Mouse (Mus musculus) lung, adult 2 months (tissue): ENCODE measurements at regions not wholly inside any gene's neighbourhood (a gene's known extent, or its start where the extent isn't known, plus 50 kb on each side); places are given as distances from the start of the nearest gene placed in this dataset.

Experiments
- DNase-seq: peaks from one replicate; pipeline ENCODE4 v3.0.0; 2022
- H3K4me1 ChIP-seq: fragments of 200-500 bp; 2 replicates; pipeline ENCODE4 v1.6.1; 2011; ENCODE audit warnings: low read length; ENCODE audit not compliant: control insufficient read depth, insufficient read depth
- H3K4me3 ChIP-seq: fragments of 200-500 bp; replicated peaks from 2 replicates; pipeline ENCODE3; 2011; ENCODE audit warnings: low read depth, mild to moderate bottlenecking, control low read depth, low read length; ENCODE audit errors: extremely low read depth
- CTCF ChIP-seq: fragments of 200-500 bp; IDR thresholded peaks from 2 replicates; pipeline ENCODE4 v1.5.1; 2011; ENCODE audit warnings: mild to moderate bottlenecking, low read length, control low read depth; ENCODE audit not compliant: insufficient read depth
- POLR2A ChIP-seq: fragments of 200-500 bp; IDR thresholded peaks from 2 replicates; pipeline ENCODE4 v1.6.1; 2011; ENCODE audit warnings: low read depth, mild to moderate bottlenecking, control low read depth, low read length, borderline replicate concordance; ENCODE audit errors: extremely low read depth
- WGBS: fragments of 180-500 bp; shearing (Covaris S2); methylation state at CpG from one replicate; pipeline ENCODE4 v1.1.7; 2018; 5-methylcytosine and 5-hydroxymethylcytosine counted together

GRCm38 (mm10) chr1:129106961-129107557 lies 166.0 kb upstream of the Thsd7b start:
- TF ChIP-seq POLR2A (no peak), CTCF (no peak)
- H3K4me3 ChIP-seq: no peak overlapping the region
- no peak for DNase-seq
- WGBS: 66% methylated on average over 1 of the region's 1 CpGs
- H3K4me1 ChIP-seq: no peaks in the 10 kb centered on the region

- WGBS: 67% methylated on average over 8 of the region's 8 CpGs
- no peak for DNase-seq
- H3K4me3 ChIP-seq: no peak overlapping the region
- TF ChIP-seq POLR2A: no peak
- no peak for TF ChIP-seq CTCF
- no peaks in the 10 kb centered on the region for H3K4me1 ChIP-seq
These were observed 172.1 kb upstream of the Thsd7b start for GRCm38 (mm10) chr1:129100997-129101396.

GRCm38 (mm10) chr1:129078274-129078673 lies 194.8 kb upstream of the Thsd7b start:
- no peak for DNase-seq
- no peaks in the 10 kb centered on the region for H3K4me1 ChIP-seq
- WGBS: 70% methylated on average over 3 of the region's 3 CpGs
- TF ChIP-seq CTCF: no peak
- no peak for TF ChIP-seq POLR2A
- no peak overlapping the region for H3K4me3 ChIP-seq

GRCm38 (mm10) chr1:129057182-129057581 lies 215.9 kb upstream of the Thsd7b start:
- TF ChIP-seq CTCF (no peak), POLR2A (no peak)
- DNase-seq: no peak
- 41% methylated on average over 6 of the region's 6 CpGs for WGBS
- no peaks in the 10 kb centered on the region for H3K4me1 ChIP-seq
- no peak overlapping the region for H3K4me3 ChIP-seq

- DNase-seq: no peak
- no peaks in the 10 kb centered on the region for H3K4me1 ChIP-seq
- no peak overlapping the region for H3K4me3 ChIP-seq
- TF ChIP-seq CTCF: no peak
- TF ChIP-seq POLR2A: no peak
These were observed 217.8 kb upstream of the Thsd7b start for GRCm38 (mm10) chr1:129055252-129055651.

- Histone ChIP-seq H3K4me1 (no peaks in the 10 kb centered on the region), H3K4me3 (no peak overlapping the region)
- WGBS: 68% methylated on average over 5 of the region's 5 CpGs
- no peak for TF ChIP-seq POLR2A
- TF ChIP-seq CTCF: no peak
- no peak for DNase-seq
These were observed 239.4 kb upstream of the Thsd7b start for GRCm38 (mm10) chr1:129033707-129034106.

GRCm38 (mm10) chr1:129005899-129006298 lies 267.2 kb upstream of the Thsd7b start:
- TF ChIP-seq POLR2A: no peak
- TF ChIP-seq CTCF: no peak
- DNase-seq: no peak
- 74% methylated on average over 1 of the region's 1 CpGs for WGBS
- H3K4me1 ChIP-seq: no peaks in the 10 kb centered on the region
- H3K4me3 ChIP-seq: no peak overlapping the region

GRCm38 (mm10) chr1:129002286-129002685 lies 270.8 kb upstream of the Thsd7b start:
- H3K4me3 ChIP-seq: no peak overlapping the region
- no peaks in the 10 kb centered on the region for H3K4me1 ChIP-seq
- 65% methylated on average over 2 of the region's 2 CpGs for WGBS
- no peak for TF ChIP-seq CTCF
- no peak for TF ChIP-seq POLR2A
- no peak for DNase-seq

- no peak for DNase-seq
- Histone ChIP-seq H3K4me3 (no peak overlapping the region), H3K4me1 (no peaks in the 10 kb centered on the region)
- no peak for TF ChIP-seq CTCF
- TF ChIP-seq POLR2A: no peak
These were observed 271.3 kb upstream of the Thsd7b start for GRCm38 (mm10) chr1:129001766-129002165.

- DNase-seq: no peak
- TF ChIP-seq CTCF: no peak
- no peak for TF ChIP-seq POLR2A
- Histone ChIP-seq H3K4me3 (no peak overlapping the region), H3K4me1 (no peaks in the 10 kb centered on the region)
- WGBS: 50% methylated on average over 5 of the region's 5 CpGs
These were observed 273.2 kb upstream of the Thsd7b start for GRCm38 (mm10) chr1:128999741-129000517.
